Mouse (Mus musculus) G1E (cell line): Measurements from ENCODE around the gene Inhbc.
"Not testable (repeated sequence)": the region's sequence is repeated elsewhere in the genome, so short reads cannot be mapped to it uniquely, and the experiment has no call there.

Experiments used
- CTCF ChIP-seq: IDR thresholded peaks from 2 replicates; pipeline ENCODE4 v1.5.1; 2012; ENCODE audit warnings: low read depth, low read length, inconsistent platforms, mixed read lengths
- GATA1 ChIP-seq: IDR thresholded peaks from 2 replicates; pipeline ENCODE4 v1.6.1; 2012; ENCODE audit warnings: borderline replicate concordance, low read length, inconsistent platforms, mixed read lengths
- GATA2 ChIP-seq: IDR thresholded peaks from 2 replicates; pipeline ENCODE4 v1.6.1; 2012; ENCODE audit warnings: low read depth, low read length, inconsistent platforms, borderline replicate concordance

- not testable (repeated sequence) for TF ChIP-seq CTCF, GATA1, GATA2
These were observed 55.3 kb downstream of the Inhbc start for GRCm38 (mm10) chr10:127314950-127315349.
